Mouse (Mus musculus): ENCODE measurements around the gene Mtap.

The Mtap gene

GRCm38 (mm10) chr4:89137542-89138360, 829 bp downstream of the Mtap start:
- DNase-seq (ENCODE audit: low read depth) = no peak

GRCm38 (mm10) chr4:89138361-89138651, 1.4 kb downstream of the Mtap start:
- DNase-seq (ENCODE audit: low read depth) = no peak

- DNase-seq (ENCODE audit: low read depth) = no peak
These were observed 3.9 kb downstream of the Mtap start for GRCm38 (mm10) chr4:89140832-89141231.

GRCm38 (mm10) chr4:89145409-89145808, 8.5 kb downstream of the Mtap start:
- no peak for DNase-seq (ENCODE audit: low read depth)

GRCm38 (mm10) chr4:89146291-89146690, 9.4 kb downstream of the Mtap start:
- DNase-seq (ENCODE audit: low read depth) = no peak

- no peak for DNase-seq (ENCODE audit: low read depth)
These were observed 12.3 kb downstream of the Mtap start for GRCm38 (mm10) chr4:89149261-89149660.

- DNase-seq (ENCODE audit: low read depth) = no peak
These were observed 24.5 kb downstream of the Mtap start for GRCm38 (mm10) chr4:89161389-89161788.

- DNase-seq (ENCODE audit: low read depth) = no peak
These were observed 25.6 kb downstream of the Mtap start for GRCm38 (mm10) chr4:89162496-89162895.

GRCm38 (mm10) chr4:89163613-89164012, 26.7 kb downstream of the Mtap start:
- no peak for DNase-seq (ENCODE audit: low read depth)

- DNase-seq (ENCODE audit: low read depth) = no peak
These were observed 27.8 kb downstream of the Mtap start for GRCm38 (mm10) chr4:89164681-89165080.

- DNase-seq (ENCODE audit: low read depth) = no peak
These were observed 32.0 kb downstream of the Mtap start for GRCm38 (mm10) chr4:89168877-89169276.

- no peak for DNase-seq (ENCODE audit: low read depth)
These were observed 32.8 kb downstream of the Mtap start for GRCm38 (mm10) chr4:89169739-89170138.

- no peak for DNase-seq (ENCODE audit: low read depth)
These were observed 34.0 kb downstream of the Mtap start for GRCm38 (mm10) chr4:89170931-89171330.

- DNase-seq (ENCODE audit: low read depth) = no peak
These were observed 36.1 kb downstream of the Mtap start for GRCm38 (mm10) chr4:89172873-89173605.

GRCm38 (mm10) chr4:89177514-89178307, 40.8 kb downstream of the Mtap start:
- no peak for DNase-seq (ENCODE audit: low read depth)

- no peak for DNase-seq (ENCODE audit: low read depth)
These were observed 43.2 kb downstream of the Mtap start for GRCm38 (mm10) chr4:89180121-89180520.

GRCm38 (mm10) chr4:89181656-89182055, 44.7 kb downstream of the Mtap start:
- DNase-seq (ENCODE audit: low read depth) = no peak

GRCm38 (mm10) chr4:89182486-89182885, 45.6 kb downstream of the Mtap start:
- no peak for DNase-seq (ENCODE audit: low read depth)

GRCm38 (mm10) chr4:89195481-89195880, 58.6 kb downstream of the Mtap start:
- DNase-seq (ENCODE audit: low read depth) = no peak

- no peak for DNase-seq (ENCODE audit: low read depth)
These were observed 60.2 kb downstream of the Mtap start for GRCm38 (mm10) chr4:89197128-89197527.

- DNase-seq (ENCODE audit: low read depth) = no peak
These were observed 63.9 kb downstream of the Mtap start for GRCm38 (mm10) chr4:89200806-89201205.

- DNase-seq (ENCODE audit: low read depth) = no peak
These were observed 72.4 kb downstream of the Mtap start for GRCm38 (mm10) chr4:89209310-89209709.

- no peak for DNase-seq (ENCODE audit: low read depth)
These were observed 73.4 kb downstream of the Mtap start for GRCm38 (mm10) chr4:89210314-89210713.

All from c-Kit-positive CD71-positive TER-119-negative erythroid progenitor cells, embryonic 14.5 days (primary cell).